Mouse (Mus musculus) hindbrain, embryonic 10.5 days (tissue): ENCODE measurements around the gene Fgfr1op. TPM values are rescaled to one million over a fixed set of nuclear protein-coding genes. Genes with fewer than 3 reads are reported as not detected.

Experiments
- DNase-seq: peaks from one replicate; pipeline ENCODE4 v3.0.0-alpha.2; 2017; ENCODE audit warnings: low spot score
- H3K27ac ChIP-seq: fragments of 300-500 bp; sonication (generic); 2 replicates; pipeline ENCODE4 v1.5.1; 2016; ENCODE audit warnings: mild to moderate bottlenecking, moderate library complexity
- H3K27me3 ChIP-seq: fragments of 300-500 bp; sonication (generic); 2 replicates; pipeline ENCODE4 v1.6.1; 2016; ENCODE audit warnings: mild to moderate bottlenecking; ENCODE audit not compliant: poor library complexity, insufficient read depth, severe bottlenecking
- H3K36me3 ChIP-seq: fragments of 300-500 bp; sonication (generic); 2 replicates; pipeline ENCODE4 v1.6.1; 2016; ENCODE audit warnings: mild to moderate bottlenecking, moderate library complexity
- H3K4me1 ChIP-seq: fragments of 300-500 bp; sonication (generic); replicated peaks from 2 replicates; pipeline ENCODE4 v1.6.1; 2016; ENCODE audit warnings: mild to moderate bottlenecking
- H3K4me3 ChIP-seq: fragments of 300-500 bp; sonication (generic); 2 replicates; pipeline ENCODE4 v1.5.1; 2016; ENCODE audit warnings: mild to moderate bottlenecking, moderate library complexity
- H3K9me3 ChIP-seq: fragments of 300-500 bp; sonication (generic); 2 replicates; pipeline ENCODE4 v1.6.1; 2016; ENCODE audit warnings: mild to moderate bottlenecking, moderate library complexity
- WGBS: fragments of 180-500 bp; shearing (Covaris S2); methylation state at CpG from one replicate; pipeline ENCODE4 v1.1.7; 2016; 5-methylcytosine and 5-hydroxymethylcytosine counted together
- polyA plus RNA-seq: library from polyadenylated mRNA; unstranded; fragments of >200 nt; fragmentation: Nextera tagmentation; extraction: Ambion mirVana; gene quantifications from 2 replicates; pipeline ENCODE4 v1.2.1, GENCODE M21; 2016

Fgfr1op gene
- polyA plus RNA-seq, 1 experiment from 2014 or later: 40.5 TPM

GRCm38 (mm10) chr17:8239561-8239960 is 74.3 kb downstream of the Fgfr1op start:
- Histone ChIP-seq H3K4me1 (0 out of 2 replicates have a peak, but pooled peaks cover 2% of the 10 kb centered on the region), H3K27me3 (no peaks in the 10 kb centered on the region), H3K36me3 (no peaks in the 10 kb centered on the region), H3K9me3 (no peaks in the 10 kb centered on the region), H3K4me3 (no peak overlapping the region), H3K27ac (no peak overlapping the region)
- WGBS: 76% methylated on average over 3 of the region's 3 CpGs
- DNase-seq: no peak

- H3K9me3 ChIP-seq: no peaks in the 10 kb centered on the region
- 0 out of 2 replicates have a peak, but pooled peaks cover 2% of the 10 kb centered on the region for H3K4me1 ChIP-seq
- WGBS: 72% methylated on average over 4 of the region's 4 CpGs
- H3K36me3 ChIP-seq: no peaks in the 10 kb centered on the region
- no peak overlapping the region for H3K4me3 ChIP-seq
- no peak overlapping the region for H3K27ac ChIP-seq
- H3K27me3 ChIP-seq: peaks cover 3% of the 10 kb centered on the region; the same call in 1 of the 2 replicates
- no peak for DNase-seq
These were observed 75.2 kb downstream of the Fgfr1op start for GRCm38 (mm10) chr17:8240517-8240916.

GRCm38 (mm10) chr17:8241645-8242044 is 76.3 kb downstream of the Fgfr1op start:
- no peaks in the 10 kb centered on the region for H3K36me3 ChIP-seq
- H3K27me3 ChIP-seq: peaks cover 3% of the 10 kb centered on the region; the same call in 1 of the 2 replicates
- no peaks in the 10 kb centered on the region for H3K9me3 ChIP-seq
- H3K4me1 ChIP-seq: 0 out of 2 replicates have a peak, but pooled peaks cover 2% of the 10 kb centered on the region
- 72% methylated on average over 12 of the region's 12 CpGs for WGBS
- DNase-seq: no peak
- no peak overlapping the region for H3K27ac ChIP-seq
- H3K4me3 ChIP-seq: no peak overlapping the region

- Histone ChIP-seq H3K9me3 (no peaks in the 10 kb centered on the region), H3K27ac (no peak overlapping the region), H3K36me3 (no peaks in the 10 kb centered on the region), H3K4me1 (0 out of 2 replicates have a peak, but pooled peaks cover 2% of the 10 kb centered on the region), H3K27me3 (peaks cover 3% of the 10 kb centered on the region; the same call in 1 of the 2 replicates), H3K4me3 (no peak overlapping the region)
- 90% methylated on average over 11 of the region's 11 CpGs for WGBS
- no peak for DNase-seq
These were observed 76.9 kb downstream of the Fgfr1op start for GRCm38 (mm10) chr17:8242186-8242585.

GRCm38 (mm10) chr17:8244124-8244523 is 78.8 kb downstream of the Fgfr1op start:
- H3K27ac ChIP-seq: no peak overlapping the region
- H3K36me3 ChIP-seq: no peaks in the 10 kb centered on the region
- 0 out of 2 replicates have a peak, but pooled peaks cover 2% of the 10 kb centered on the region for H3K4me1 ChIP-seq
- 79% methylated on average over 2 of the region's 2 CpGs for WGBS
- no peaks in the 10 kb centered on the region for H3K9me3 ChIP-seq
- H3K27me3 ChIP-seq: peaks cover 3% of the 10 kb centered on the region; the same call in 1 of the 2 replicates
- H3K4me3 ChIP-seq: no peak overlapping the region
- DNase-seq: no peak

- H3K36me3 ChIP-seq: no peaks in the 10 kb centered on the region
- 85% methylated on average over 4 of the region's 4 CpGs for WGBS
These were observed 80.9 kb downstream of the Fgfr1op start for GRCm38 (mm10) chr17:8246102-8246754.

More at GRCm38 (mm10) chr17:8246102-8246754, 80.9 kb downstream of the Fgfr1op start:
- H3K9me3 ChIP-seq: no peaks in the 10 kb centered on the region
- DNase-seq: no peak
- no peak overlapping the region for H3K27ac ChIP-seq
- H3K27me3 ChIP-seq: peaks cover 3% of the 10 kb centered on the region; the same call in 1 of the 2 replicates
- H3K4me1 ChIP-seq: no peaks in the 10 kb centered on the region
- H3K4me3 ChIP-seq: no peak overlapping the region

Other genes with a start within 250 kb of the Fgfr1op start
- gene Tagap, start 239.5 kb upstream of the Fgfr1op start, polyA plus RNA-seq: 0.58 and 0.76 TPM in 2 replicates
- 60.2 and 61.8 TPM in 2 replicates for gene Rsph3a, start 219.9 kb upstream of the Fgfr1op start, polyA plus RNA-seq
- 0.16 TPM in 1 of 2 replicates, not detected in the other for gene Gm49673, start 17.7 kb upstream of the Fgfr1op start, polyA plus RNA-seq
- 18.3 and 19.2 TPM in 2 replicates for gene Rnaset2a, start 17.4 kb upstream of the Fgfr1op start, polyA plus RNA-seq
- 0.14 TPM in 1 of 2 replicates, not detected in the other for gene Ccr6, start 70.5 kb downstream of the Fgfr1op start, polyA plus RNA-seq
- gene Mpc1, start 117.4 kb downstream of the Fgfr1op start, polyA plus RNA-seq: 79.5 and 106 TPM in 2 replicates
- gene Sft2d1, start 145.6 kb downstream of the Fgfr1op start, polyA plus RNA-seq: 76.0 and 97.4 TPM in 2 replicates
- 0.44 and 0.89 TPM in 2 replicates for gene Prr18, start 172.0 kb downstream of the Fgfr1op start, polyA plus RNA-seq
- gene T2, start 190.5 kb downstream of the Fgfr1op start, polyA plus RNA-seq: 0.42 and 0.82 TPM in 2 replicates